Comparison of ENCODE assay signal across 20 mouse cellular contexts in genomic region chr6:140854691-140855090, GRCm38 (mm10).
DNase-seq lines count a peak whose midpoint lies in the region; ATAC-seq and TF ChIP-seq lines count a peak whose summit lies in the region.
"Had no signal": no experiment of that assay in that cellular context is flagged by ENCODE, and none has a peak within 500 bp of the region (broad histone marks: within the 10 kb centered on the region; RNA-seq: fewer than 3 reads in every experiment).

No protein-coding gene starts in this region.

- TF ChIP-seq EP300 in lung, postnatal 0 days (IDR thresholded peaks at IDR 0.05) = no peak

- H3K27ac ChIP-seq in forebrain, embryonic 10.5 days = peak overlapping the region; percentile 11; the same call in 1 of the 2 replicates
- H3K27ac ChIP-seq in forebrain, embryonic 12.5 days = no peak overlapping the region
- no peak overlapping the region for H3K27ac ChIP-seq in lung, postnatal 0 days (ENCODE audit: low read length)
- no peak overlapping the region for H3K27ac ChIP-seq in limb, embryonic 10.5 days
- H3K27ac ChIP-seq: embryonic facial prominence, embryonic 12.5 days; hindbrain, embryonic 13.5 days; limb, embryonic 13.5 days; liver, embryonic 13.5 days; stomach, embryonic 15.5 days had no signal

- H3K4me1 ChIP-seq in forebrain, embryonic 10.5 days = peaks cover 44% of the 10 kb centered on the region
- H3K4me1 ChIP-seq in forebrain, embryonic 12.5 days = peaks cover 23% of the 10 kb centered on the region
- H3K4me1 ChIP-seq in lung, postnatal 0 days (ENCODE audit: insufficient read depth, low read depth, low read length) = no peaks in the 10 kb centered on the region
- peaks cover 3% of the 10 kb centered on the region; the same call in 1 of the 2 replicates for H3K4me1 ChIP-seq in lung, adult 2 months (ENCODE audit: control insufficient read depth, insufficient read depth, low read length)
- H3K4me1 ChIP-seq in limb, embryonic 10.5 days = peaks cover 30% of the 10 kb centered on the region
- H3K4me1 ChIP-seq: liver, embryonic 13.5 days had no signal

- no peak for ATAC-seq in forebrain, embryonic 12.5 days (ENCODE audit: low FRiP score)
- ATAC-seq in lung, postnatal 0 days = peak; percentile 17; the same call in 1 of the 2 replicates
- ATAC-seq in common myeloid progenitor, adult 5-6 weeks (replicated peaks; ENCODE audit: low read depth, poor library complexity, severe bottlenecking) = peak; percentile 39; the same call in 1 of the 2 replicates
- ATAC-seq: inflammation-experienced regulatory T-cells, adult 6 months had no signal

- H3K4me3 ChIP-seq in forebrain, embryonic 10.5 days = no peak overlapping the region
- H3K4me3 ChIP-seq in forebrain, embryonic 12.5 days (replicated peaks) = no peak overlapping the region
- no peak overlapping the region for H3K4me3 ChIP-seq in lung, postnatal 0 days (ENCODE audit: low read depth, low read length)
- no peak overlapping the region for H3K4me3 ChIP-seq in lung, adult 2 months (replicated peaks; ENCODE audit: extremely low read depth, low read depth, low read length)
- no peak overlapping the region for H3K4me3 ChIP-seq in limb, embryonic 10.5 days
- H3K4me3 ChIP-seq: embryonic facial prominence, embryonic 12.5 days; hindbrain, embryonic 13.5 days; kidney, embryonic 15.5 days; limb, embryonic 13.5 days; liver, embryonic 13.5 days; stomach, embryonic 15.5 days had no signal

- DNase-seq in forebrain, embryonic 10.5 days (ENCODE audit: extremely low spot score, low spot score) = no peak
- no peak for DNase-seq in lung, postnatal 0 days (ENCODE audit: low spot score)
- DNase-seq in lung, adult 2 months = no peak
- DNase-seq in limb, embryonic 10.5 days (ENCODE audit: low spot score) = peak; percentile 31
- no peak for DNase-seq in urinary bladder, adult 18-20 months (ENCODE audit: low spot score in 2 of 2)
- DNase-seq in kidney, postnatal 4 days = no peak
- DNase-seq: heart, adult 11 months; liver, embryonic 13.5 days; retina, postnatal 1 day; thymus, adult 18-20 months; thymus, postnatal 4 days had no signal

- no peaks in the 10 kb centered on the region for H3K27me3 ChIP-seq in forebrain, embryonic 10.5 days (ENCODE audit: poor library complexity, severe bottlenecking)
- H3K27me3 ChIP-seq in forebrain, embryonic 12.5 days = no peaks in the 10 kb centered on the region; the same call in 1 of the 2 replicates
- H3K27me3 ChIP-seq in lung, postnatal 0 days (replicated peaks; ENCODE audit: insufficient read depth, low read length) = no peaks in the 10 kb centered on the region
- peaks cover 12% of the 10 kb centered on the region; the same call in 1 of the 2 replicates for H3K27me3 ChIP-seq in limb, embryonic 10.5 days (ENCODE audit: low read depth, poor library complexity, severe bottlenecking)
- H3K27me3 ChIP-seq: CH12.LX; embryonic facial prominence, embryonic 12.5 days; hindbrain, embryonic 13.5 days; kidney, embryonic 15.5 days; stomach, embryonic 15.5 days had no signal

- 75% methylated on average over 6 of the region's 6 CpGs for whole genome bisulfite sequencing in forebrain, embryonic 10.5 days
- WGBS in forebrain, embryonic 12.5 days = 80% methylated on average over 6 of the region's 6 CpGs
- WGBS in lung, postnatal 0 days = 73% methylated on average over 6 of the region's 6 CpGs
- WGBS in lung, adult 2 months = 68% methylated on average over 6 of the region's 6 CpGs
- 59% methylated on average over 6 of the region's 6 CpGs for WGBS in limb, embryonic 10.5 days

- H3K4me2 ChIP-seq in forebrain, embryonic 12.5 days = no peak overlapping the region
- no peak overlapping the region for H3K4me2 ChIP-seq in lung, postnatal 0 days (replicated peaks; ENCODE audit: low read depth, low read length)
- H3K4me2 ChIP-seq: embryonic facial prominence, embryonic 12.5 days; hindbrain, embryonic 13.5 days; kidney, embryonic 15.5 days; limb, embryonic 13.5 days; liver, embryonic 13.5 days; stomach, embryonic 15.5 days had no signal

- no peak for TF ChIP-seq CTCF in lung, postnatal 0 days (IDR thresholded peaks at IDR 0.05)
- no peak for TF ChIP-seq CTCF in lung, adult 2 months (IDR thresholded peaks at IDR 0.05; ENCODE audit: insufficient read depth, low read length)

- no peak overlapping the region for H3K9ac ChIP-seq in forebrain, embryonic 12.5 days
- H3K9ac ChIP-seq in lung, postnatal 0 days (replicated peaks; ENCODE audit: low read depth) = no peak overlapping the region
- H3K9ac ChIP-seq: embryonic facial prominence, embryonic 12.5 days; hindbrain, embryonic 13.5 days; kidney, embryonic 15.5 days; limb, embryonic 13.5 days; liver, embryonic 13.5 days; stomach, embryonic 15.5 days had no signal

- no peaks in the 10 kb centered on the region for H3K9me3 ChIP-seq in forebrain, embryonic 10.5 days
- H3K9me3 ChIP-seq in forebrain, embryonic 12.5 days = no peaks in the 10 kb centered on the region
- H3K9me3 ChIP-seq in lung, postnatal 0 days (ENCODE audit: low read length) = no peaks in the 10 kb centered on the region
- H3K9me3 ChIP-seq in limb, embryonic 10.5 days (replicated peaks) = no peaks in the 10 kb centered on the region
- H3K9me3 ChIP-seq: embryonic facial prominence, embryonic 12.5 days; hindbrain, embryonic 13.5 days; kidney, embryonic 15.5 days; liver, embryonic 13.5 days; stomach, embryonic 15.5 days had no signal

- H3K36me3 ChIP-seq in forebrain, embryonic 10.5 days (replicated peaks) = no peaks in the 10 kb centered on the region
- no peaks in the 10 kb centered on the region for H3K36me3 ChIP-seq in forebrain, embryonic 12.5 days (replicated peaks)
- no peaks in the 10 kb centered on the region for H3K36me3 ChIP-seq in lung, postnatal 0 days (ENCODE audit: insufficient read depth, low read length)
- no peaks in the 10 kb centered on the region for H3K36me3 ChIP-seq in limb, embryonic 10.5 days
- H3K36me3 ChIP-seq: embryonic facial prominence, embryonic 12.5 days; hindbrain, embryonic 13.5 days; kidney, embryonic 15.5 days; limb, embryonic 13.5 days; liver, embryonic 13.5 days; stomach, embryonic 15.5 days had no signal

- no peak for TF ChIP-seq POLR2A in lung, adult 2 months (IDR thresholded peaks at IDR 0.05; ENCODE audit: borderline replicate concordance, extremely low read depth, low read depth, low read length)
